Mouse (Mus musculus) testis, adult 2 months (tissue): Measurements from ENCODE around the gene Timd2.
"Not testable (repeated sequence)": the region's sequence is repeated elsewhere in the genome, so short reads cannot be mapped to it uniquely, and the experiment has no call there.

Source experiments
- CTCF ChIP-seq: fragments of 200-500 bp; IDR thresholded peaks from 2 replicates; pipeline ENCODE4 v1.5.1; 2012; ENCODE audit warnings: low read depth, mild to moderate bottlenecking, inconsistent platforms, low read length, moderate library complexity; ENCODE audit not compliant: control insufficient read depth, insufficient read depth, insufficient replicate concordance
- POLR2A ChIP-seq: fragments of 200-500 bp; IDR thresholded peaks from 2 replicates; pipeline ENCODE4 v1.6.1; 2012; ENCODE audit warnings: low read depth, mild to moderate bottlenecking, inconsistent platforms, low read length, moderate library complexity; ENCODE audit not compliant: control insufficient read depth

DNA sequence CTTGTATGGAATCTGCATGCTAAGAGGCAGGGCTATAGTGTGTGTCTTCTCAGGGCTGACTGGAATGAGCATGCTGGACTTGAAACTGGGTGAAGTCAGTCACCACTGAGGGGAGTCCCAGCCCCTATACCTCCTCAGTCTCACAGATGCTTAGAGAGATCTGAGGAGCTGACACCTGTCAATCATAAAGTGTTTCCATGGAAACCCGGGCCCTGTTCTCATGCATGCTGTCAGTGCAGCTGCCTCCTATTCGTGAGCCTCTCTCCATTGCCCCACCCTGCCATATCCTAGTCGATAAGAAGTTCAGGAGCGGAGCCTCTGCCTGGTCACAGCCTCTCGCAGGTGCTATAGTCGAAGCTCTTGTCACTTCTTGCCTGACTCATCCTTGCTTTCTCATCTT lies 48.9 kb upstream of the Timd2 start:
- TF ChIP-seq CTCF, POLR2A: not testable (repeated sequence)
